Mouse (Mus musculus) layer of hippocampus, postnatal 14 days (tissue): ENCODE measurements at regions not wholly inside any gene's neighbourhood (a gene's known extent, or its start where the extent isn't known, plus 50 kb on each side); places are given as distances from the start of the nearest gene placed in this dataset.

ENCODE experiments used
- DNase-seq, 2 experiments: peaks; one replicate each; pipeline ENCODE4 v3.0.0; 2021 to 2022; ENCODE audit warnings: low spot score in 2 of 2, mixed read lengths in 1 of 2

DNA sequence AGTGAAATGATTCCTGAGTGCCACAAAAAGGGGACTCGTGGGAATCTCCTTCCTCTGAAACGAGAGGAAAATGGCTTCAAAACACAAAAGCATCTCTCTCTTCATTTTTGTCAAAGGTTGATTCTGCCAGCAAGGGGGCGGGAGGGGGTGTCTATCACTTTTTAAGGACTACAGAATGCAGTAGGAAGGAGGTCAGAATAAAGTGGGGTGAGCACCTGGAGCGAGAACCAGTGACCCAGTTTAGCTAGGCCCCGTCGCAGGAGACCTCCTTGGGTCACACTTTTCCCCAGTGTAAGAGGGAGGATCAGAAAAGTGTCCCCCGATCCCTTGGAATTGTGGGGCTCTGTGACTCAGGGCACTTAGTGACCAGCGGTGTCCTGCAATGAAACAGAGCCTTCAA is 133.1 kb downstream of the Tgfb2 start:
- DNase-seq: no peak

DNA sequence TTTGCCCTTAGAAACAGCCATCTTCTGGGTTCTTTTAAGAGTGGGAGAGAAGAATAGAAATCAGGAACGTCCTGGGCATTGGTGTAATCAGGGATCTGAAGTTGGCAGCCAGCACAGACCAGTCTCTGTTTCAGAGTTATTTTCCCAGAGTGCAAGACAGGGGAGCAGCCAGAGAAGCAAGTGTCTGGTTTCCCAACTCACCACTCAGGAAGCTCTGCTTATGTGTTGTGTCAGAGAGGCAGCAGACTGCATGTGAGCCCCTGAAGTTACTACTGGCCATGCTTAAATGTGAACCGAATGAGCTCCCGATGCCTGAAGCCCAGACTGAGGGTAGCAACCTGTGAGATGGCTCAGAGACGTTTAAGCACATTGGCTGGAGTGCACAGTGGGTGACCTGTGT is 133.7 kb downstream of the Tgfb2 start:
- no peak for DNase-seq

- DNase-seq: no peak
These were observed 137.3 kb downstream of the Tgfb2 start for GRCm38 (mm10) chr1:186568496-186568895.

- no peak for DNase-seq
These were observed 137.7 kb downstream of the Tgfb2 start for GRCm38 (mm10) chr1:186568076-186568475.

- no peak for DNase-seq
These were observed 138.5 kb downstream of the Tgfb2 start for GRCm38 (mm10) chr1:186567136-186567826.

- no peak for DNase-seq
These were observed 143.8 kb downstream of the Tgfb2 start for GRCm38 (mm10) chr1:186562027-186562426.

DNA sequence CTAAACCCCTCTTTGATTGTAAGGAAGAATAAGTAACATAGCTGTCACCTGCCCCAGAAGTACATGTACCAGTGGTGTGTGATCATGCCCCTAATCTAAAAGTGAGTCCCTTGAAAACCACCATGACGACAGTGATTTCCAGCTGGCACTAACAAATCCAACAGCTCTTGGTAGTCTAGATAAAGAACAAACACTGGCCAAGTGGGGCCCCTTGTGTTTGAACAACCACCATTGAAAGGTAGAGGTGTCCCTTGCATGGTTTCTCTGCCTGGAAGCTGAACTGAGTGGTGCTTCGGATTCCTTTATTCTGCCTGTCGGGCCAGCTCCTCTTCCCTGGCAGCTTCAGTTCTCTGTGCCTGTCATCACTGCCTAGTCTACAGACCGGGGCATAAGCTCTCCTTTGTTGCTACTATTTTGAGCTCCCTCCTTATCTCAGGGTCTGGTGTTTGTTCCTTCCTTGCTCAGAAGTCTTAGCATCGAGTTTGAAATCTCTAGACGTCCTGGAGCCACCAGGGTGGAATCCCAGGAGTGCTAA is 150.3 kb downstream of the Tgfb2 start:
- no peak for DNase-seq

GRCm38 (mm10) chr1:186554520-186555010 is 151.2 kb downstream of the Tgfb2 start:
- no peak for DNase-seq

DNA sequence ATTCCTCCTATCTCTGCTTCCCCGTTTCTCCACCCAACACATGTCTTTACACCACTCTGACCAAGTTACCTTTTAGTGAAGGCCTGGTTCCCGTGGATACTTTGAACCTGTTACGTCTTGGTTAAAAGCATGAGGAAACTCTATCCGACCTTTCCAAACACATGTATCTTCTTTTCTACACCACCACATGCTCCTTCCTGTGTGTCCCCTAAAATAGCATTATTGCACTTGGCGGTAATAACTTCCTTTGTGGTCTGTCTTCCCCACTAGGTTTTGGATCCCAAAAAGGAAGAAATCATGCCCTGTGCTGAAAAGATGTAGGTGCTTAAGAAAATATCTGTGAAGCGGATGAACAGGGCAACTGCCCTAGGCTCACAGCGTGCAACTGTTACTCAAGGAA is 153.1 kb downstream of the Tgfb2 start:
- DNase-seq: no peak

- DNase-seq: peak in 1 of 2 experiments; percentile 39
These were observed 155.4 kb downstream of the Tgfb2 start for GRCm38 (mm10) chr1:186550265-186550885.

DNA sequence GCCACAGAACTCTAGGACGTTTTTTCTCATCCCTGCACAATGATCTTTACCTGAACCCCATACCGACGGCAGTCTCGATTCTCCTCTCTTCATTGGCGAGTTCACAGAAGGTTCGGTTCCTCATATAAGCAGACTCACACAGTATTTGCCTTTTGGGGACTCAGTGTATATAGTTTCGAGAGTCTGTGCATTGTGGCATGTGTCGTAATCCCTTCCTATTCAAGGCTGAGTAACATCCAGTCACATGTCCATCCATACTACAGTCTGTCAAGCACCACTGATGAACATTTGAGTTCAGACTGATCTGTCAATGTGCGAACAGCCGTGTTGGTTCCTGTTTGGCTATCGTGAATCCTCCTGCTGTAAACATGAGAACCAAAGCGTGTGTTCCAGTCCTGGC is 156.6 kb downstream of the Tgfb2 start:
- no peak for DNase-seq

DNA sequence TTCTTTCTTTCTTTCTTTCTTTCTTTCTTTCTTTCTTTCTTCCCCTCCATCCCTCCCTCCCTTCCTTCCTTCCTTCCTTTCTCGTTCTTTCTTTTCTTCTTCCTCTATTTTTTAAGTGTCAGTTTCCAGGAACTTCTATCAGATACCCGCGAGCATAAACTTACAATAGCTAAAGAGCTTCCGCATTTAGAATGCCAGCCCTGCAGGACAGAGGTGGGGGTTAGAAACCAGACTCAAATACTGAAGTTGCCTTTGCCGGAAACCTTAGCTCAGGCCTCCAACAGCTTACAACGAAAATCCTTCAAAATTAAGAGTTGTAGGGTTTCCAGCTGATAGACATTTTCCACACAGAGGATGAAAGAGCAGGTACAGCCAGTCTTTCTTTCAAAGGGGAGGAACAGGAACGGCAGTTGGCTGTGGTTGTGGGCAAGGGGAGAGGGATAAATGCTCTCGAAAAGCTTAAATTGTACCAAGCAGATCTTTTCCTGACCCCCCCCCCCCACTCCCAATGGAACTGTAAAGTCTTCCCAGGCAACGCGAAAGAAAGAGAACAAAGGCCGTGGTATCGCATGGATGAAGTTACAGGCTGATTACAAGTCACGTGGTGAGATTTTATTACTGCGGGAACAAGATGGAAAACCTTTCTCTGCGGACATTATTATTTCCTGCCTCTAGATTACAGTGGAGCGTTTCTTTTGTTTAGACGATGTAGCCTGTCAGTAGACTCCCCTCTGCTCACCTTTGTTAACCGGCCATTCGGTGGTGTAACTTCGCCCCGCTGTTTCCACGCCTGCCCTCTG is 159.2 kb downstream of the Tgfb2 start:
- no peak for DNase-seq

DNA sequence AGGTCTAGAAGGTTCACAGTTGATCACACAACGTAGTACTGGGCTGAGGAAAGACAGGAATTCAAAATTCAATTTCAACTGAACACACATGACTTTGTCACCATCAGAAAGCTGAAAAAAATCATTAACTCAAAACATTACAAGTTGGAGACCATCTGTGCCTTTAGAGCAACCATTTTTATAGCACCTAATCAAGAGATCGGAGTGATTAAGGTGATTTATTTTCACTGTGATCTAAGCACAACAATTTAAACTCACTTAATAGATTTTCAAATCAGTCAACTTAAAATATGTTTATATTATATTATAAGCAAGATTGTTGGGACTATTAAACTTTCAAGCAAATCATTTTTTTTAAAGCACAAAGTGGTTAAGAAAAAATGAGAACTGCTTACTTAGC is 165.7 kb downstream of the Tgfb2 start:
- DNase-seq: no peak

DNA sequence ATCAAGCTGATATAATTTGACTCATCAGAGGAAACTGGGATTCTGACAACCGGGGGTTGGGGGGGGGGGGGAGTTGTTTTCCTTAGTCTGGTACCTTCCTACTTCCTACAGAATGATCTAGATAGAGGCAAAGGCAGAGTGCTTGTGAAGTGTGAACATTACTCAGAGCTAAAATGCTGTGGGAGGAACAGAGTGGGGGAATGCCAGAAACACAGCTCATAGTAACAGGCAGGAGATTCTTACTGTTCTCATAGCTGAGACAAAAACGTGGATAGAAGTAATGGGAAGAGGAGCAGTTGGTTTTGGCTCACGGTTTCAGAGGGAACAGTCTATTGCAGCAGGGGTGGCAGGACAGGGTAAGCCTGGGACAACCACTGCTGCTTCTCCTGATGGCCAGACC is 167.6 kb downstream of the Tgfb2 start:
- peak in 1 of 2 experiments; percentile 26 for DNase-seq

- no peak for DNase-seq
These were observed 189.8 kb downstream of the Tgfb2 start for GRCm38 (mm10) chr1:186515976-186516375.

DNA sequence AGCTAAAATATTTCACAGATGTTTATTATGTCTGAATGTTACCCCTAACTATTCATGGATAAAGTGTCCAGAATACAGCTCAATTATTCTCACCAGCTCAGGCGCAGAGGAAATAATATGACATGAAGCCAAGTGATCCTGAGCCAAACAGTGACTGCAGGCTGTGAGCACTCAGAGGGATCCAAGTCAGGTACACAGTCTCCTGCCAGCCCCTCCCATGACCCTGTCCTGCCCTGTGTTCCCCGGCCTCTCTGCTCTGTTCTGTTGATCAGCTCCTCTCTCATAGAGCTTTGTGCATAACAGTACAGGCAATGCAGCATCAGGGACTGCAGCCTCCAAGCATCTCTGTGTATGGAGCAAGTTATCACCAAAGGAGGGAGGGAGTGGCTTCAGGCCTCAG is 190.7 kb downstream of the Tgfb2 start:
- DNase-seq: no peak

DNA sequence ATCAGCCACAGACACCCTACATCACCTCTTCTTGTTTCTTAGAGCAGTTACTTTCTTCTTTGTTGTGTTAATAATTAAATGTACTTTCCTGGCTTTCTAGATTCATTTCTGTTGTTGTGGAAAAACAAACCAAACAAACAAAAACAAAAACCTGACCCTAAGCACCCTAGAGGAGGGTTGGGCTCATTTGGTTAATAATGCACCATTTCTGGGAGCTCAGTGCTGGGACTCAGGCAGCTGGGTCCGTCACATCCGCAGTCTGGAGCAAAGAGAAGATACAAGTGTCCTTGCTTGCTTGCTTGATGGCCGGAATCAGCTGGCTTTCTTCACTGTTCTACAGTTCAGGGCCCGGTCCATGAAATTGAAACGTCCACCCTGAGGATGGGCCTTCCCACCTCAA is 191.9 kb downstream of the Tgfb2 start:
- DNase-seq: no peak

DNA sequence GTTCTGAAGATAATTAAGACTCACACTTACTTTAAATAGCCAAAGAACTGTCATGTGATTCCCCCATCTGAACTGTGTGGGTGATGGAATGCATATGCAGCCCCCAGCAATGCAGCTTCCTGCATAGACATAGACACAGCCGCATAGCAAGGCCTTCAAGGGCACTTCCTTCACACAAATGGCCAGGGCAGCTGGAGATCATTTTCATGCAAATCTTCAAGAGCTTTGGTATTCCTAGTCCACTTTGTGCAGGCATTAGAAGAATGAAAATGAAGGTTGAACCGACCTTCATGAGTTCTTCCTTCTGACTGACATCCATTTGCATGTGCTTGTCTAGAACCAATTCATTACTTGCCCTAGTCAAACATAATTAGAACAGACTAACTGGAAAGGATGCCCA is 195.3 kb downstream of the Tgfb2 start:
- DNase-seq: no peak

- DNase-seq: no peak
These were observed 197.4 kb downstream of the Tgfb2 start for GRCm38 (mm10) chr1:186508358-186508757.

GRCm38 (mm10) chr1:186507956-186508355 is 197.8 kb downstream of the Tgfb2 start:
- DNase-seq: no peak

DNA sequence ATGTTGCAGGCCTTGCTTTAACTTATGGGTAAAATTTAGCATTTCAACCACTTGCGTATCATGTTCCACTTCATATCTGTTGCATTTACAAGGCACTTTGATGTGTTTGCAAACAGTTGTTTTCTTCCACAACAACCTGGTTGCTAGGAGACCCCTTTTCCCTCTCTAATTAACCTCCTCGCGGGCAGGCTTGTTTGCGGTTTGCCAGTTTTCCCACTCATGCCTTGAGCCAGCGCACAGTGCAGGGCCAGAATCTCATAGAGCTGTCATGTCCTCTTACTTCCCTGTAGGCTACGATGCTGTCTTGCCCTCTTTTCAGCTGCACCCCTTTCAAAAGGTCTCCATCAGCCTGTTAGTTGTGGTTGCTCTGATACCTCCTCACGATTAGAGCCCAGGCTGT is 199.3 kb downstream of the Tgfb2 start:
- DNase-seq: no peak

- no peak for DNase-seq
These were observed 199.9 kb downstream of the Tgfb2 start for GRCm38 (mm10) chr1:186505912-186506311.
